Mouse (Mus musculus) cerebellum, adult 9-11 months (tissue): ENCODE data around the gene Galns.
"Not testable (repeated sequence)": the region's sequence is repeated elsewhere in the genome, so short reads cannot be mapped to it uniquely, and the experiment has no call there.

Experiments used
- DNase-seq: peaks from one replicate; pipeline ENCODE4 v3.0.0; 2022

The Galns gene

GRCm38 (mm10) chr8:122586749-122587148 lies 24.5 kb downstream of the Galns start:
- DNase-seq, result no peak

- no peak for DNase-seq
Observed at GRCm38 (mm10) chr8:122586171-122586570, 25.1 kb downstream of the Galns start.

GRCm38 (mm10) chr8:122585411-122585891 lies 25.8 kb downstream of the Galns start:
- DNase-seq, result no peak

- no peak for DNase-seq
Observed at GRCm38 (mm10) chr8:122584981-122585380, 26.3 kb downstream of the Galns start.

GRCm38 (mm10) chr8:122580926-122581325 lies 30.3 kb downstream of the Galns start:
- no peak for DNase-seq

- DNase-seq, result no peak
Observed at GRCm38 (mm10) chr8:122579196-122579595, 32.1 kb downstream of the Galns start.

GRCm38 (mm10) chr8:122577116-122577515 lies 34.1 kb downstream of the Galns start:
- DNase-seq, result no peak

GRCm38 (mm10) chr8:122576648-122577022 lies 34.6 kb downstream of the Galns start, which contains the start of gene Aprt:
Gene Aprt (minus strand): TSS chr8:122576909.
- peak; percentile 97 for DNase-seq

- DNase-seq, result peak; percentile 65
Observed at GRCm38 (mm10) chr8:122575735-122576647, 35.3 kb downstream of the Galns start.

GRCm38 (mm10) chr8:122575286-122575685 lies 36.0 kb downstream of the Galns start:
- no peak for DNase-seq

- DNase-seq, result no peak
Observed at GRCm38 (mm10) chr8:122574667-122575251, 36.5 kb downstream of the Galns start.

- DNase-seq, result no peak
Observed at GRCm38 (mm10) chr8:122574264-122574663, 37.0 kb downstream of the Galns start.

- DNase-seq, result no peak
Observed at GRCm38 (mm10) chr8:122573577-122573976, 37.7 kb downstream of the Galns start.

- not testable (repeated sequence) for DNase-seq
Observed at GRCm38 (mm10) chr8:122573176-122573575, 38.1 kb downstream of the Galns start.

GRCm38 (mm10) chr8:122572751-122573150 lies 38.5 kb downstream of the Galns start:
- DNase-seq, result no peak

GRCm38 (mm10) chr8:122571750-122572267 lies 39.5 kb downstream of the Galns start:
- DNase-seq, result peak; percentile 45

- DNase-seq, result peak; percentile 84
Observed at GRCm38 (mm10) chr8:122571153-122571552, 40.1 kb downstream of the Galns start.

GRCm38 (mm10) chr8:122569996-122570395 lies 41.3 kb downstream of the Galns start:
- peak; percentile 58 for DNase-seq

- no peak for DNase-seq
Observed at GRCm38 (mm10) chr8:122569329-122569728, 41.9 kb downstream of the Galns start.

- DNase-seq, result peak; percentile 71
Observed at GRCm38 (mm10) chr8:122568881-122569309, 42.4 kb downstream of the Galns start.

- peak; percentile 72 for DNase-seq
Observed at GRCm38 (mm10) chr8:122568109-122568504, 43.2 kb downstream of the Galns start.

GRCm38 (mm10) chr8:122567361-122568108 lies 43.7 kb downstream of the Galns start, which contains the start of gene Cdt1:
Gene Cdt1 (plus strand): TSS chr8:122568015.
- DNase-seq, result peak; percentile 96

GRCm38 (mm10) chr8:122566766-122567165 lies 44.5 kb downstream of the Galns start:
- peak; percentile 70 for DNase-seq
